Mouse (Mus musculus) E14TG2a.4 (cell line): Measurements from ENCODE around the gene Bmpr1b.

Experiments
- CTCF ChIP-seq: conservative IDR thresholded peaks from 2 replicates; pipeline ENCODE4 v1.5.1; 2014; ENCODE audit warnings: low read length
- NANOG ChIP-seq: IDR thresholded peaks from 2 replicates; pipeline ENCODE4 v1.6.1; 2014; ENCODE audit warnings: borderline replicate concordance, low read length, mixed read lengths
- POU5F1 ChIP-seq: IDR thresholded peaks from 2 replicates; pipeline ENCODE4 v1.6.1; 2014; ENCODE audit warnings: low read length, borderline replicate concordance

GRCm38 (mm10) chr3:141809581-141809980 is 359.6 kb downstream of the Bmpr1b start:
- TF ChIP-seq CTCF (no peak), POU5F1 (no peak), NANOG (no peak)
